Mouse (Mus musculus) kidney, embryonic 16.5 days (tissue): ENCODE data around the gene Cd302. TPM values are rescaled to one million over a fixed set of nuclear protein-coding genes. Genes with fewer than 3 reads are reported as not detected.

ENCODE experiments used
- ATAC-seq: fragments of 200-750 bp; cut with Nextera tagmentation; 2 replicates; pipeline ENCODE4 v1.8.0; 2017; ENCODE audit warnings: moderate TSS enrichment; ENCODE audit not compliant: low FRiP score, low TSS enrichment
- H3K27ac ChIP-seq: fragments of 300-500 bp; sonication (generic); 2 replicates; pipeline ENCODE4 v1.5.1; 2014; ENCODE audit warnings: low read length
- H3K27me3 ChIP-seq: fragments of 300-500 bp; sonication (generic); 2 replicates; pipeline ENCODE4 v1.6.1; 2014; ENCODE audit warnings: low read length, control low read depth, mixed read lengths; ENCODE audit not compliant: insufficient read depth
- H3K36me3 ChIP-seq: fragments of 300-500 bp; sonication (generic); 2 replicates; pipeline ENCODE4 v1.6.1; 2014; ENCODE audit warnings: low read length, control low read depth, mixed read lengths; ENCODE audit not compliant: insufficient read depth
- H3K4me1 ChIP-seq: fragments of 300-500 bp; sonication (generic); 2 replicates; pipeline ENCODE4 v1.6.1; 2014; ENCODE audit warnings: low read length, control low read depth, mixed read lengths; ENCODE audit not compliant: insufficient read depth
- H3K4me2 ChIP-seq: fragments of 300-500 bp; sonication (generic); replicated peaks from 2 replicates; pipeline ENCODE4 v1.6.1; 2014; ENCODE audit warnings: low read depth, low read length
- H3K4me3 ChIP-seq: fragments of 300-500 bp; sonication (generic); 2 replicates; pipeline ENCODE4 v1.5.1; 2014; ENCODE audit warnings: mild to moderate bottlenecking, low read length
- H3K9ac ChIP-seq: fragments of 300-500 bp; sonication (generic); replicated peaks from 2 replicates; pipeline ENCODE4 v1.6.1; 2014; ENCODE audit warnings: low read length
- H3K9me3 ChIP-seq: fragments of 300-500 bp; sonication (generic); 2 replicates; pipeline ENCODE4 v1.6.1; 2016; ENCODE audit warnings: low read length, control low read depth
- WGBS: fragments of 180-500 bp; shearing (Covaris S2); extraction: QIAGEN DNeasy Blood & Tissue Kit; methylation state at CpG from one replicate; pipeline ENCODE4 v1.1.7; 2014; 5-methylcytosine and 5-hydroxymethylcytosine counted together
- polyA plus RNA-seq: library from polyadenylated mRNA; unstranded; fragments of >200 nt; fragmentation: Nextera tagmentation; extraction: Ambion mirVana; gene quantifications from 2 replicates; pipeline ENCODE4 v1.2.1, GENCODE M21; 2015

The Cd302 gene
- polyA plus RNA-seq, result 42.1 and 44.8 TPM in 2 replicates

- Histone ChIP-seq H3K4me2 (peak within 1 kb of the TSS; percentile 95), H3K27me3 (no peaks in the 10 kb centered on the region), H3K9ac (peak within 1 kb of the TSS; percentile 74), H3K4me3 (peak within 1 kb of the TSS; percentile 56), H3K36me3 (no peaks in the 10 kb centered on the region), H3K27ac (peak within 1 kb of the TSS; percentile 31; the same call in 1 of the 2 replicates), H3K9me3 (no peaks in the 10 kb centered on the region), H3K4me1 (peaks cover 12% of the 10 kb centered on the region)
- ATAC-seq, result no peak
- 31% methylated on average over 4 of the region's 4 CpGs for WGBS
Observed at GRCm38 (mm10) chr2:60284467-60284821, at the start of gene Cd302. Cd302 (minus strand) TSS chr2:60284488.

- Histone ChIP-seq H3K36me3 (no peaks in the 10 kb centered on the region), H3K4me1 (no peaks in the 10 kb centered on the region), H3K9ac (no peak overlapping the region), H3K27me3 (no peaks in the 10 kb centered on the region), H3K27ac (no peak overlapping the region), H3K4me2 (no peak overlapping the region), H3K9me3 (no peaks in the 10 kb centered on the region), H3K4me3 (no peak overlapping the region)
- WGBS, result 88% methylated on average over 10 of the region's 10 CpGs
- no peak for ATAC-seq
Observed at GRCm38 (mm10) chr2:60328641-60329040, 44.4 kb upstream of the Cd302 start.

GRCm38 (mm10) chr2:60327581-60327980 lies 43.3 kb upstream of the Cd302 start:
- no peak overlapping the region for H3K4me2 ChIP-seq
- H3K27ac ChIP-seq, result no peak overlapping the region
- H3K27me3 ChIP-seq, result no peaks in the 10 kb centered on the region
- H3K4me1 ChIP-seq, result no peaks in the 10 kb centered on the region
- 87% methylated on average over 11 of the region's 11 CpGs for WGBS
- H3K36me3 ChIP-seq, result no peaks in the 10 kb centered on the region
- H3K9ac ChIP-seq, result no peak overlapping the region
- no peak for ATAC-seq
- H3K9me3 ChIP-seq, result no peaks in the 10 kb centered on the region
- no peak overlapping the region for H3K4me3 ChIP-seq

- Histone ChIP-seq H3K4me3 (no peak overlapping the region), H3K4me2 (no peak overlapping the region), H3K9ac (no peak overlapping the region), H3K4me1 (no peaks in the 10 kb centered on the region), H3K36me3 (no peaks in the 10 kb centered on the region), H3K27ac (no peak overlapping the region), H3K9me3 (no peaks in the 10 kb centered on the region), H3K27me3 (no peaks in the 10 kb centered on the region)
- ATAC-seq, result no peak
- 92% methylated on average over 7 of the region's 7 CpGs for WGBS
Observed at GRCm38 (mm10) chr2:60326948-60327347, 42.7 kb upstream of the Cd302 start.

GRCm38 (mm10) chr2:60323411-60323810 lies 39.1 kb upstream of the Cd302 start:
- no peak overlapping the region for H3K4me3 ChIP-seq
- no peak overlapping the region for H3K9ac ChIP-seq
- H3K4me1 ChIP-seq, result no peaks in the 10 kb centered on the region
- H3K4me2 ChIP-seq, result no peak overlapping the region
- WGBS, result 85% methylated on average over 5 of the region's 5 CpGs
- H3K27me3 ChIP-seq, result no peaks in the 10 kb centered on the region
- no peaks in the 10 kb centered on the region for H3K36me3 ChIP-seq
- ATAC-seq, result no peak
- H3K27ac ChIP-seq, result no peak overlapping the region
- H3K9me3 ChIP-seq, result no peaks in the 10 kb centered on the region

GRCm38 (mm10) chr2:60322031-60322726 lies 37.9 kb upstream of the Cd302 start:
- H3K36me3 ChIP-seq, result no peaks in the 10 kb centered on the region
- H3K9me3 ChIP-seq, result no peaks in the 10 kb centered on the region
- no peak overlapping the region for H3K4me3 ChIP-seq
- ATAC-seq, result no peak
- H3K27me3 ChIP-seq, result no peaks in the 10 kb centered on the region
- H3K4me2 ChIP-seq, result no peak overlapping the region
- no peak overlapping the region for H3K27ac ChIP-seq
- H3K4me1 ChIP-seq, result no peaks in the 10 kb centered on the region
- no peak overlapping the region for H3K9ac ChIP-seq
- WGBS, result 58% methylated on average over 6 of the region's 6 CpGs

GRCm38 (mm10) chr2:60303796-60304195 lies 19.5 kb upstream of the Cd302 start:
- Histone ChIP-seq H3K27ac (no peak overlapping the region), H3K9me3 (no peaks in the 10 kb centered on the region), H3K27me3 (no peaks in the 10 kb centered on the region), H3K9ac (no peak overlapping the region), H3K36me3 (0 out of 2 replicates have a peak, but pooled peaks cover 3% of the 10 kb centered on the region), H3K4me3 (no peak overlapping the region), H3K4me2 (no peak overlapping the region), H3K4me1 (no peaks in the 10 kb centered on the region)
- 37% methylated on average over 4 of the region's 4 CpGs for WGBS
- ATAC-seq, result no peak

- Histone ChIP-seq H3K9me3 (no peaks in the 10 kb centered on the region), H3K9ac (no peak overlapping the region), H3K4me2 (no peak overlapping the region), H3K27ac (no peak overlapping the region), H3K4me3 (no peak overlapping the region), H3K36me3 (no peaks in the 10 kb centered on the region), H3K27me3 (no peaks in the 10 kb centered on the region), H3K4me1 (no peaks in the 10 kb centered on the region)
- 92% methylated on average over 2 of the region's 2 CpGs for WGBS
- ATAC-seq, result no peak
Observed at GRCm38 (mm10) chr2:60299323-60299722, 15.0 kb upstream of the Cd302 start.

GRCm38 (mm10) chr2:60298266-60298665 lies 14.0 kb upstream of the Cd302 start:
- Histone ChIP-seq H3K4me3 (no peak overlapping the region), H3K4me2 (no peak overlapping the region), H3K36me3 (no peaks in the 10 kb centered on the region), H3K9ac (no peak overlapping the region), H3K9me3 (no peaks in the 10 kb centered on the region), H3K27ac (no peak overlapping the region), H3K4me1 (no peaks in the 10 kb centered on the region), H3K27me3 (no peaks in the 10 kb centered on the region)
- 78% methylated on average over 3 of the region's 3 CpGs for WGBS
- ATAC-seq, result no peak

GRCm38 (mm10) chr2:60291381-60291780 lies 7.1 kb upstream of the Cd302 start:
- H3K4me2 ChIP-seq, result no peak overlapping the region
- H3K4me3 ChIP-seq, result no peak overlapping the region
- WGBS, result 81% methylated on average over 4 of the region's 4 CpGs
- H3K9ac ChIP-seq, result no peak overlapping the region
- H3K9me3 ChIP-seq, result no peaks in the 10 kb centered on the region
- no peaks in the 10 kb centered on the region for H3K27me3 ChIP-seq
- H3K4me1 ChIP-seq, result no peaks in the 10 kb centered on the region
- no peak for ATAC-seq
- H3K36me3 ChIP-seq, result no peaks in the 10 kb centered on the region
- no peak overlapping the region for H3K27ac ChIP-seq
